Mouse (Mus musculus) testis, adult 2 months (tissue): ENCODE data around the gene Mindy3.

Source experiments
- CTCF ChIP-seq: fragments of 200-500 bp; IDR thresholded peaks from 2 replicates; pipeline ENCODE4 v1.5.1; 2012; ENCODE audit warnings: low read depth, mild to moderate bottlenecking, inconsistent platforms, low read length, moderate library complexity; ENCODE audit not compliant: control insufficient read depth, insufficient read depth, insufficient replicate concordance
- POLR2A ChIP-seq: fragments of 200-500 bp; IDR thresholded peaks from 2 replicates; pipeline ENCODE4 v1.6.1; 2012; ENCODE audit warnings: low read depth, mild to moderate bottlenecking, inconsistent platforms, low read length, moderate library complexity; ENCODE audit not compliant: control insufficient read depth

DNA sequence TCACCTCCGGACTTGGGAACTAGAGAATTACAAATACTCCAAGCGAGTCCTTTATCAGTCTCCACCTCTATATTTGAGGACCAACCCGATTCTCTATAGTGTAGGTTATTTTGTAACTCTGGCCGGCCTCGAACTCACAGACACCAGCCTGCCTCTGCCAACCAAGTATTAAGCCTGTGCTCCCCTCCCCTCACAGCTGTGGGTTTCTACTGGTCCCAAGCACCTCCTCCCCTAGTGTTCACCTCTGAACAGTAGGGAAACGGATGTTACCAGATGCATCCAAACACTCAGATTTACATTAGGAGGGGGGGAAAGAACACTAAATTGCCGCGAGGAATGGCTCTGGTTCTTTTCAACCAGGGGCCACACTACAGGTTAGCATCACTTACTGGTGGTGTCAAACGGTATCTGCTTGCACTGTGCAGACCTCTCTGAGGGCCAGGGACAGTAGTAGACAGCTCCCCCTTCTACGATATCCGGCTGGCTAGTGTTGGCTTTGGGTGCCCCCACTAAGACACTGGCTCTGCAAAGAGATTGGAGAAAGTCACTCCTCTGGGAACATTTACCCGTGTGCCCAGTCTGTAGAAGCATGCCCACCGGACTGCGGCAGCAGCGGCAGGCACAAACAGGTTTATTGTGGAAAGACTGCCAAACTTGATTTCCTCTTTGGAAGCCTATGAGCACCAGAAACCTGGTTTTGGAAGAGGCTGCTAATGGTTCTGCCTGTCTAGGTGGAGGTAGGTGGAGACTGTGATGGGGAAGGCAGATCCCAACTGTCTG is 118.6 kb downstream of the Mindy3 start:
- no peak for TF ChIP-seq CTCF
- no peak for TF ChIP-seq POLR2A
